Mouse (Mus musculus) ES-CJ7 (cell line): ENCODE data around the gene Calcb.
"Not testable (repeated sequence)": the region's sequence is repeated elsewhere in the genome, so short reads cannot be mapped to it uniquely, and the experiment has no call there.

Experiments used
- DNase-seq: peaks from one replicate; pipeline ENCODE4 v3.0.0; 2011; ENCODE audit warnings: low read depth, low spot score

The Calcb gene

GRCm38 (mm10) chr7:114718300-114718699, at the start of gene Calcb:
Gene Calcb (plus strand): TSS chr7:114718643.
- no peak for DNase-seq

- no peak for DNase-seq
These were observed 47.0 kb upstream of the Calcb start for GRCm38 (mm10) chr7:114671405-114671804.

GRCm38 (mm10) chr7:114672697-114673096, 45.7 kb upstream of the Calcb start:
- peak; percentile 42 for DNase-seq

GRCm38 (mm10) chr7:114692339-114692738, 26.1 kb upstream of the Calcb start:
- DNase-seq, result peak; percentile 31

- DNase-seq, result no peak
These were observed 17.6 kb upstream of the Calcb start for GRCm38 (mm10) chr7:114700871-114701270.

GRCm38 (mm10) chr7:114706716-114707115, 11.7 kb upstream of the Calcb start:
- DNase-seq, result no peak

GRCm38 (mm10) chr7:114707398-114707797, 11.0 kb upstream of the Calcb start:
- no peak for DNase-seq

GRCm38 (mm10) chr7:114710419-114710818, 8.0 kb upstream of the Calcb start:
- no peak for DNase-seq

- no peak for DNase-seq
These were observed 5.9 kb upstream of the Calcb start for GRCm38 (mm10) chr7:114712523-114712922.

GRCm38 (mm10) chr7:114719381-114720131, 1.1 kb downstream of the Calcb start:
- DNase-seq, result peak; percentile 67

- peak; percentile 39 for DNase-seq
These were observed 11.3 kb downstream of the Calcb start for GRCm38 (mm10) chr7:114729696-114730095.

GRCm38 (mm10) chr7:114731175-114731574, 12.7 kb downstream of the Calcb start:
- no peak for DNase-seq

- DNase-seq, result not testable (repeated sequence)
These were observed 13.3 kb downstream of the Calcb start for GRCm38 (mm10) chr7:114731700-114732099.

GRCm38 (mm10) chr7:114736256-114736655, 17.8 kb downstream of the Calcb start:
- no peak for DNase-seq

- DNase-seq, result no peak
These were observed 19.7 kb downstream of the Calcb start for GRCm38 (mm10) chr7:114738166-114738565.

- peak; percentile 96 for DNase-seq
These were observed 22.1 kb downstream of the Calcb start for GRCm38 (mm10) chr7:114740360-114741165.

- no peak for DNase-seq
These were observed 24.8 kb downstream of the Calcb start, which contains the start of gene Insc for GRCm38 (mm10) chr7:114743022-114743780. Gene Insc (plus strand): TSS chr7:114743694.

GRCm38 (mm10) chr7:114744639-114745245, 26.3 kb downstream of the Calcb start:
- peak; percentile 51 for DNase-seq

- DNase-seq, result no peak
These were observed 27.2 kb downstream of the Calcb start for GRCm38 (mm10) chr7:114745481-114746271.

- DNase-seq, result no peak
These were observed 29.2 kb downstream of the Calcb start for GRCm38 (mm10) chr7:114747596-114747995.

GRCm38 (mm10) chr7:114748239-114748638, 29.8 kb downstream of the Calcb start:
- no peak for DNase-seq
